Mouse (Mus musculus) myocyte (in vitro differentiated cells): ENCODE data around the gene Hoxc12. TPM values are rescaled to one million over a fixed set of nuclear protein-coding genes. Genes with fewer than 3 reads are reported as not detected.

Experiments used
- H3K27me3 ChIP-seq: one replicate; pipeline ENCODE4 v1.6.1; 2011; ENCODE audit not compliant: control insufficient read depth, insufficient read depth, insufficient read length
- H3K36me3 ChIP-seq: one replicate; pipeline ENCODE4 v1.6.1; 2011; ENCODE audit not compliant: control insufficient read depth, insufficient read depth
- H3K4me2 ChIP-seq: one replicate; pipeline ENCODE4 v1.6.1; 2011; ENCODE audit warnings: low read depth, control low read depth
- H3K4me3 ChIP-seq: one replicate; pipeline ENCODE4 v1.5.1; 2011; ENCODE audit warnings: mild to moderate bottlenecking, control low read depth, moderate library complexity
- H3K79me2 ChIP-seq: one replicate; pipeline ENCODE4 v1.6.1; 2011; ENCODE audit not compliant: control insufficient read depth, insufficient read depth
- H3ac ChIP-seq: one replicate; pipeline ENCODE4 v1.6.1; 2011; ENCODE audit not compliant: control insufficient read depth, insufficient read length
- CEBPB ChIP-seq: IDR thresholded peaks from 2 replicates; pipeline ENCODE4 v1.6.1; 2011; ENCODE audit warnings: mild to moderate bottlenecking, moderate library complexity; ENCODE audit not compliant: poor library complexity, insufficient read depth, severe bottlenecking
- E2F4 ChIP-seq: IDR thresholded peaks from one replicate; pipeline ENCODE4 v1.6.1; 2011; ENCODE audit warnings: mild to moderate bottlenecking, control low read depth, moderate library complexity; ENCODE audit not compliant: insufficient read depth
- MAX ChIP-seq: IDR thresholded peaks from one replicate; pipeline ENCODE4 v1.6.1; 2011; ENCODE audit warnings: low read depth, mild to moderate bottlenecking, control low read depth
- MYOD1 ChIP-seq, 3 experiments: IDR thresholded peaks; one replicate each; pipeline ENCODE4 v1.6.1; 2011; ENCODE audit warnings: control low read depth in 2 of 3, low read depth in 2 of 3, mild to moderate bottlenecking in 2 of 3, moderate library complexity in 1 of 3; ENCODE audit not compliant: insufficient read length in 2 of 3, control insufficient read depth in 1 of 3
- MYOG ChIP-seq, 3 experiments: IDR thresholded peaks; one replicate each; pipeline ENCODE4 v1.6.1; 2011; ENCODE audit warnings: control low read depth in 2 of 3, low read depth in 2 of 3, mild to moderate bottlenecking in 2 of 3; ENCODE audit not compliant: insufficient read length in 2 of 3, control insufficient read depth in 1 of 3, insufficient read depth in 1 of 3
- POLR2A ChIP-seq: IDR thresholded peaks from one replicate; pipeline ENCODE4 v1.6.1; 2011; ENCODE audit warnings: low read depth, mild to moderate bottlenecking, control low read depth, moderate library complexity; ENCODE audit not compliant: insufficient read length
- POLR2AphosphoS2 ChIP-seq: IDR thresholded peaks from one replicate; pipeline ENCODE4 v1.6.1; 2011; ENCODE audit warnings: low read depth, control low read depth; ENCODE audit not compliant: insufficient read length
- REST ChIP-seq: IDR thresholded peaks from one replicate; pipeline ENCODE4 v1.6.1; 2011; ENCODE audit warnings: mild to moderate bottlenecking, control low read depth, moderate library complexity; ENCODE audit not compliant: insufficient read depth, insufficient read length
- SRF ChIP-seq: IDR thresholded peaks from one replicate; pipeline ENCODE4 v1.6.1; 2011; ENCODE audit warnings: low read depth; ENCODE audit not compliant: control insufficient read depth, insufficient read length
- TCF12 ChIP-seq: IDR thresholded peaks from one replicate; pipeline ENCODE4 v1.6.1; 2011; ENCODE audit warnings: mild to moderate bottlenecking, control low read depth; ENCODE audit not compliant: poor library complexity, insufficient read depth, severe bottlenecking
- TCF3 ChIP-seq: IDR thresholded peaks from one replicate; pipeline ENCODE4 v1.6.1; 2011; ENCODE audit warnings: low read depth, control low read depth; ENCODE audit not compliant: insufficient read length
- USF1 ChIP-seq: IDR thresholded peaks from one replicate; pipeline ENCODE4 v1.6.1; 2011; ENCODE audit warnings: low read depth, mild to moderate bottlenecking, control low read depth, moderate library complexity
- polyA plus RNA-seq: library from polyadenylated mRNA; unstranded; fragments of >200 nt; fragmentation: generic; extraction: Trizol; gene quantifications from one replicate; pipeline ENCODE4 v1.2.1, GENCODE M21; 2012; ENCODE audit warnings: missing spikeins

The Hoxc12 gene
- polyA plus RNA-seq, 1 experiment = 5.6 TPM

DNA sequence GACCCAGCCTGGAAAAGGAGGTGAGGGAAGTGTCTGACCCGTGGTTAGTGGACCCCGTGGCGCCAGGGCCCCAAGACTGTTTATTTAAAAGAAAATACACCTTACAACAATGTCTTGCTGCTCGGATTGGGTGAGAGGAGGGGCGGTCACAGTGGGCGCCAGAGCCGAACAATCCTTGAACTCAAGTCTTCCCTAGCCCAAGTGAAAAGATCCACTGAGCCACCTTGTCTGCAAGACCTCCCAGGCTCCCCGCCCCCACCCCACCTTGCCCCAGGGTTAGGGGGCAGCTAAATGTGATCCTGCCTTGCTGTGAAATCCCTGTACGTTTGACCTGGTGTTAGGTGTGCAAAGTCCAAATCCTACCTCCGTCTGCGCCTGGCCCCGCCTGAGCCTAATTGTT, 20.3 kb downstream of the Hoxc12 start:
- no peaks in the 10 kb centered on the region for H3K27me3 ChIP-seq
- no peak for TF ChIP-seq MYOG (IDR thresholded peaks at IDR 0.05; ENCODE audit: control insufficient read depth in 1 of 3, insufficient read depth in 1 of 3, insufficient read length in 2 of 3, low read depth in 2 of 3)
- no peak for TF ChIP-seq E2F4
- peak; percentile 13 for TF ChIP-seq POLR2AphosphoS2
- TF ChIP-seq REST = no peak
- H3ac ChIP-seq = peak overlapping the region; percentile 79
- H3K79me2 ChIP-seq = peaks cover 84% of the 10 kb centered on the region
- no peaks in the 10 kb centered on the region for H3K36me3 ChIP-seq
- peak overlapping the region; percentile 91 for H3K4me3 ChIP-seq
- peak overlapping the region; percentile 100 for H3K4me2 ChIP-seq

DNA sequence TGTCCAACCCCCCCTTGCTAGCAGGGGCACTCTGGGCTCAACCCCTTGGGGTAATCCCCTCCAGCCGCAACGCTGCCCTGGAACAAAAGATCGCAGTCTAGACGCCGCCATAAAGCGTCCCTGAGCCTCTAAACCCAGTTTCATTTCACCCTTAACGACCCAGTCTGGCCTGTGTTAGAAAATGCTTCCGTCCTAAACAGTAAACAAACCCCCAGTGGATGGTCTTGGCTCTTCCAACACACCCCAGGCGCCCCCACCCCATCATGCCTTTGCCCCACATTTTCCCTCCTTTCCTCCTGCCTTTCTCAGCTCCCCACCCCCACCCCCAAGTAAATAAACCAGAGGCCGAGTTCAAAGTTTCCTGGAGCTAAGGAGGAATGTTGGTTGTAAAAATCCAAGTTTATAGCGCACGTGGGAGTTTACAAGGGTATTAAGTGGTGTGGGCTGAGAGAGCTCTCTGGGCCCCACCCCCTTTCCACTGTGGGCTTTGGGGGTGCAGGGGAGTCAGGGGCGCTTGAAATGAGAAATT, 23.2 kb downstream of the Hoxc12 start:
- Histone ChIP-seq H3K27me3 (no peaks in the 10 kb centered on the region), H3K79me2 (peaks cover 98% of the 10 kb centered on the region), H3K4me2 (peak overlapping the region; percentile 100)

DNA sequence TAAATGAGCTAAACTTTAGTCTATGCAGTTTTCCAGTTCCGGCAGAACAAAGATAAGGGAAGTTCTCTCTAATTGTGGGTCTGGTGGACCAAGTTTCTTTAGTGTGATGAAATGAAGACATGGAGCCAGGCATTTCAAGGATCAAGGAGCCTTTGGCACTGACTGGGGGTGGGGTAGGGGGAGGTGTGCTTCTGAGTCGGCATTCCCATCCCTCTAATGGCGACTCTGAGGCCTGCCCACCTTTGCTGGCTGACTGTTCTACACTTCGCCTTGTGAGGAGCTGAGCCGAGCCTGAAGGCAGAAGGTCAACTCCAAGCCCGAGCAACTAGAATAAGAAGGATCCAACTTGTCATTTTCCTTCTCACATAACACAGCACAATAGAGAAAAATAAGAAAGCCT, 25.2 kb downstream of the Hoxc12 start:
- H3ac ChIP-seq = peak overlapping the region; percentile 11
- H3K79me2 ChIP-seq = peaks cover 95% of the 10 kb centered on the region
- no peaks in the 10 kb centered on the region for H3K27me3 ChIP-seq
- H3K36me3 ChIP-seq = no peaks in the 10 kb centered on the region
- peak overlapping the region; percentile 85 for H3K4me3 ChIP-seq
- H3K4me2 ChIP-seq = peak overlapping the region; percentile 100
- TF ChIP-seq POLR2AphosphoS2 (peak; percentile 65), POLR2A (peak; percentile 59), SRF (no peak)

More for the DNA sequence above, 23.2 kb downstream of the Hoxc12 start:
- Histone ChIP-seq H3K4me3 (peak overlapping the region; percentile 85), H3K36me3 (no peaks in the 10 kb centered on the region), H3ac (peak overlapping the region; percentile 27)
- no peak for TF ChIP-seq USF1
- TF ChIP-seq SRF = no peak
- TF ChIP-seq CEBPB = no peak
- TF ChIP-seq MYOG (IDR thresholded peaks at IDR 0.05; ENCODE audit: control insufficient read depth in 1 of 3, insufficient read depth in 1 of 3, insufficient read length in 2 of 3, low read depth in 2 of 3) = no peak
- TF ChIP-seq POLR2AphosphoS2 = peak; percentile 60

DNA sequence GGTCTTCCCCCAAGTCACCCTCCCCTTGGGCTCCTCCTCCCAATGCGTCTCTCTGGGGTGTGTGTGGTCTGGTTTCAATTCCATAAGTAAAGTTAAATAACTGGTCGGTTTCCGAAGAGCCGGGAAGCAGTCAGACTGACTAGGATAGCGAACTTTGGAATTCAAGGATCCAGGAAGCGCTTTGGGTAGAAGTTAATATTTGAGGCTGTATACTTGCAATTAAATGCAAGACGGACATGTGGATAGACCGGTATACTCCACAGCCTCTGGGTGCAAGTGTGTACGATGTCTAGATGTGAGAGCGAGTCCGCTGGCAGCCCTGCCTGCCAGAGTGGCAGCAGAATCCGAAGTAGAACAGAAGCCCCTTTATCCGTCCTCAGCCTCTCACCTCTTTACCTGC, 25.9 kb downstream of the Hoxc12 start:
- Histone ChIP-seq H3K27me3 (no peaks in the 10 kb centered on the region), H3K79me2 (peaks cover 95% of the 10 kb centered on the region), H3K4me2 (peak overlapping the region; percentile 100), H3ac (peak overlapping the region; percentile 11), H3K4me3 (peak overlapping the region; percentile 85), H3K36me3 (no peaks in the 10 kb centered on the region)
- TF ChIP-seq CEBPB (peak; percentile 23; the same call in 1 of the 2 replicates), TCF3 (no peak), POLR2AphosphoS2 (peak; percentile 18), POLR2A (peak; percentile 8), SRF (no peak), MYOG (IDR thresholded peaks at IDR 0.05; ENCODE audit: control insufficient read depth in 1 of 3, insufficient read depth in 1 of 3, insufficient read length in 2 of 3, low read depth in 2 of 3) (no peak)

DNA sequence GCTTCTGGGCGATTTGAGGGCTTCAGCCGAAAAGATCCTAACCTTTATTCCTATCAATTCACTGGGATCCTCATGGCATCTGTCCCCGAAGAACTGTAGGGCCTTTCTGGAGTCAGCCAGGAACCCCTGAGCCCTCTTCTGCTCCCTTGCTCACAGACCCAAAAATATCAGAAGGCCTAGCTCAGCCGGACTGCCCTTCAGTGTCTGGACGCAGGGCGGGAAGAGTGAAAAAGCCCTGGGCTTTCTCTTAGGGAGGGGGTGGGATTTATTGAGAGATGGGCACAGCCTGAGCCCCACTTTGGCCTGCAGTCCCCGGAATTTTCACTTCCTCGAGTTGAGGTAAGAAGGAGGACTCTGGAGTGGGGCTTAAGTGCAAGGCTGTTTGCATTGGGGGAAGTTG, 26.7 kb downstream of the Hoxc12 start:
- peak overlapping the region; percentile 100 for H3K4me2 ChIP-seq
- H3K36me3 ChIP-seq = no peaks in the 10 kb centered on the region
- H3K79me2 ChIP-seq = peaks cover 95% of the 10 kb centered on the region
- TF ChIP-seq POLR2A = peak; percentile 15
- no peak for TF ChIP-seq TCF3
- TF ChIP-seq CEBPB = no peak
- TF ChIP-seq E2F4 = no peak
- TF ChIP-seq TCF12 = no peak
- H3ac ChIP-seq = peak overlapping the region; percentile 11
- H3K27me3 ChIP-seq = no peaks in the 10 kb centered on the region
- peak overlapping the region; percentile 85 for H3K4me3 ChIP-seq

DNA sequence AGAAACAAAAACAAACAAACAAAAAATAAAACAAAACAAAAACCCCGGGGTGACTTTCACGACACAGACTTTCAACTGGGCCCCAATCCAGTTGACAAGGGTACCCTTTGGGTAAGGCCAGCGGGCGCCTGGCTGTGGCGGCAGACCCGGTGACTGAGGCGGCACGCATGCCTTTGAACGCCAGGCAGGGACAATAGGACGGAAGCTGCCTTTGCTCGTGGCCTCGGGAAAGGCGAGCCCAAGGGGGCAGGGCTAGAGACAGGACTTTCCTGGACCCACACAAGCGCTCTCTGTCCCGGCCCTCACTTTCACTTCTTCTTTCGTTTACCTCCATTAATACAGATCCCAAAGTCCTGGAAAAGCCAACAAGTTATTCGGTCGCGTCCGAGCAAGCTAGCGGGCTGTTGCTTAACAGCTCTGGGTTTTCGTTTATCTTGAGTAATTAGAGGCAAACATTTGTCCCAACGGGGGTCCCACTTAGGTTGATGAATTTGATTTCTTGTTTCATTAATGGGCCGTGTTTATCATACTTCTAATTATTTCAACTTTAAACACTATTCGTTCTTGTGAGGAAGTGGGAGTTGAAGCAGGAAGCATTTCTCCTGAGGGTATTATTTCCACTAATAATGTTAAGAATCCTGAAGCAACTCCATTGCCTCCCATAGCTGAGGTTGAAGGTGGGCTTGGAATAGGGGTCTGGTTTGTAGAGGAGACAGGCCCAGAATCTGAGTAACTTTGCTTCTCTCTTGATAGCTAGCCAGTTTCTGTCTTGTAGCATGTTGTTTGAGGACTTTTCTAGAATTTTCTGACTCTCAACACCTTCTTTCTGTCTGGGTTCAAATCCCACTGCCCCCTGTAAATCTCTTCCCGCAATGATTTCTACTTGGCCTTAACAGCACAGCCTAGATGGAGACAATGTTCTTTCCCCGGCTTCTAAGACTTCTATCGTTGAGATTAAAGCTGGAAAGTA, 27.4 kb downstream of the Hoxc12 start:
- Histone ChIP-seq H3K79me2 (peaks cover 95% of the 10 kb centered on the region), H3K27me3 (no peaks in the 10 kb centered on the region), H3K4me3 (peak overlapping the region; percentile 85), H3K4me2 (peak overlapping the region; percentile 100), H3K36me3 (no peaks in the 10 kb centered on the region), H3ac (peak overlapping the region; percentile 11)
- TF ChIP-seq REST = peak; percentile 29
- no peak for TF ChIP-seq USF1
- peak in 2 of 3 experiments; percentile 9 to 32 for TF ChIP-seq MYOG (IDR thresholded peaks at IDR 0.05; ENCODE audit: control insufficient read depth in 1 of 3, insufficient read depth in 1 of 3, insufficient read length in 2 of 3, low read depth in 2 of 3)
- peak; percentile 99 for TF ChIP-seq POLR2A
- TF ChIP-seq MYOD1 (IDR thresholded peaks at IDR 0.05; ENCODE audit: control insufficient read depth in 1 of 3, insufficient read length in 2 of 3, low read depth in 2 of 3) = peak in 1 of 3 experiments; percentile 36
- TF ChIP-seq POLR2AphosphoS2 = peak; percentile 100
- TF ChIP-seq CEBPB = no peak
- TF ChIP-seq SRF = no peak
- peak; percentile 21 for TF ChIP-seq MAX
- TF ChIP-seq TCF12 = no peak
- TF ChIP-seq E2F4 = peak; percentile 8
- no peak for TF ChIP-seq TCF3
